Mouse (Mus musculus) forebrain, embryonic 16.5 days (tissue): ENCODE results near the gene Gm10273. TPM values are rescaled to one million over a fixed set of nuclear protein-coding genes. Genes with fewer than 3 reads are reported as not detected.

Source experiments
- ATAC-seq: fragments of 200-750 bp; cut with Nextera tagmentation; 2 replicates; pipeline ENCODE4 v1.8.0; 2017; ENCODE audit warnings: mild to moderate bottlenecking, moderate library complexity
- H3K27ac ChIP-seq: fragments of 300-500 bp; sonication (generic); 2 replicates; pipeline ENCODE4 v1.5.1; 2014; ENCODE audit warnings: low read length, control low read depth
- H3K27me3 ChIP-seq: fragments of 300-500 bp; sonication (generic); replicated peaks from 2 replicates; pipeline ENCODE4 v1.6.1; 2014; ENCODE audit warnings: low read length; ENCODE audit not compliant: control insufficient read depth, insufficient read depth
- H3K36me3 ChIP-seq: fragments of 300-500 bp; sonication (generic); 2 replicates; pipeline ENCODE4 v1.6.1; 2014; ENCODE audit not compliant: control insufficient read depth, insufficient read depth
- H3K4me1 ChIP-seq: fragments of 300-500 bp; sonication (generic); replicated peaks from 2 replicates; pipeline ENCODE4 v1.6.1; 2014; ENCODE audit warnings: low read length; ENCODE audit not compliant: control insufficient read depth, insufficient read depth
- H3K4me2 ChIP-seq: fragments of 300-500 bp; sonication (generic); 2 replicates; pipeline ENCODE4 v1.6.1; 2014; ENCODE audit warnings: mild to moderate bottlenecking, low read length, control low read depth
- H3K4me3 ChIP-seq: fragments of 300-500 bp; sonication (generic); replicated peaks from 2 replicates; pipeline ENCODE4 v1.5.1; 2014; ENCODE audit warnings: mild to moderate bottlenecking, low read length, control low read depth
- H3K9ac ChIP-seq: fragments of 300-500 bp; sonication (generic); replicated peaks from 2 replicates; pipeline ENCODE4 v1.6.1; 2014; ENCODE audit warnings: low read depth, low read length, control low read depth
- H3K9me3 ChIP-seq: fragments of 300-500 bp; sonication (generic); 2 replicates; pipeline ENCODE4 v1.6.1; 2016; ENCODE audit warnings: low read length; ENCODE audit not compliant: control insufficient read depth
- WGBS: fragments of 180-500 bp; shearing (Covaris S2); extraction: QIAGEN DNeasy Blood & Tissue Kit; methylation state at CpG from one replicate; pipeline ENCODE4 v1.1.7; 2014; 5-methylcytosine and 5-hydroxymethylcytosine counted together
- polyA plus RNA-seq: library from polyadenylated mRNA; unstranded; fragments of >200 nt; fragmentation: Nextera tagmentation; extraction: Ambion mirVana; gene quantifications from 2 replicates; pipeline ENCODE4 v1.2.1, GENCODE M21; 2015

The Gm10273 gene
- polyA plus RNA-seq, 1 experiment from 2014 or later = 7.6 TPM

GRCm38 (mm10) chr10:59416623-59417022 lies 21.2 kb downstream of the Gm10273 start:
- WGBS = 91% methylated on average over 3 of the region's 3 CpGs
- no peak overlapping the region for H3K4me2 ChIP-seq

GRCm38 (mm10) chr10:59419516-59419915 lies 24.1 kb downstream of the Gm10273 start:
- Histone ChIP-seq H3K9me3 (no peaks in the 10 kb centered on the region), H3K4me3 (no peak overlapping the region), H3K27me3 (no peaks in the 10 kb centered on the region), H3K4me2 (no peak overlapping the region), H3K9ac (no peak overlapping the region), H3K36me3 (no peaks in the 10 kb centered on the region), H3K27ac (no peak overlapping the region), H3K4me1 (no peaks in the 10 kb centered on the region)
- WGBS = 91% methylated on average over 4 of the region's 4 CpGs
- ATAC-seq = no peak

More at GRCm38 (mm10) chr10:59416623-59417022, 21.2 kb downstream of the Gm10273 start:
- no peak overlapping the region for H3K4me3 ChIP-seq
- no peaks in the 10 kb centered on the region for H3K36me3 ChIP-seq
- H3K9ac ChIP-seq = no peak overlapping the region
- no peak for ATAC-seq
- H3K27me3 ChIP-seq = no peaks in the 10 kb centered on the region
- no peak overlapping the region for H3K27ac ChIP-seq
- H3K9me3 ChIP-seq = no peaks in the 10 kb centered on the region
- no peaks in the 10 kb centered on the region for H3K4me1 ChIP-seq

GRCm38 (mm10) chr10:59424453-59424852 lies 29.0 kb downstream of the Gm10273 start:
- Histone ChIP-seq H3K4me3 (no peak overlapping the region), H3K27ac (no peak overlapping the region), H3K9ac (no peak overlapping the region), H3K27me3 (no peaks in the 10 kb centered on the region), H3K4me2 (no peak overlapping the region), H3K36me3 (no peaks in the 10 kb centered on the region), H3K4me1 (no peaks in the 10 kb centered on the region), H3K9me3 (no peaks in the 10 kb centered on the region)
- WGBS = 79% methylated on average over 3 of the region's 3 CpGs
- no peak for ATAC-seq

GRCm38 (mm10) chr10:59425369-59425768 lies 29.9 kb downstream of the Gm10273 start:
- H3K36me3 ChIP-seq = no peaks in the 10 kb centered on the region
- H3K9ac ChIP-seq = no peak overlapping the region
- no peaks in the 10 kb centered on the region for H3K27me3 ChIP-seq
- ATAC-seq = no peak
- no peak overlapping the region for H3K27ac ChIP-seq
- H3K9me3 ChIP-seq = no peaks in the 10 kb centered on the region
- no peak overlapping the region for H3K4me2 ChIP-seq
- no peak overlapping the region for H3K4me3 ChIP-seq
- H3K4me1 ChIP-seq = no peaks in the 10 kb centered on the region
- WGBS = 81% methylated on average over 7 of the region's 7 CpGs

- H3K9me3 ChIP-seq = no peaks in the 10 kb centered on the region
- H3K9ac ChIP-seq = no peak overlapping the region
- H3K4me3 ChIP-seq = no peak overlapping the region
- H3K4me1 ChIP-seq = no peaks in the 10 kb centered on the region
- ATAC-seq = no peak
- H3K36me3 ChIP-seq = no peaks in the 10 kb centered on the region
- no peak overlapping the region for H3K4me2 ChIP-seq
- no peaks in the 10 kb centered on the region for H3K27me3 ChIP-seq
- no peak overlapping the region for H3K27ac ChIP-seq
- WGBS = 96% methylated on average over 4 of the region's 4 CpGs
Measured at GRCm38 (mm10) chr10:59426371-59426770, 30.9 kb downstream of the Gm10273 start.

GRCm38 (mm10) chr10:59429448-59430135 lies 34.2 kb downstream of the Gm10273 start:
- Histone ChIP-seq H3K4me1 (no peaks in the 10 kb centered on the region), H3K27ac (no peak overlapping the region), H3K4me3 (no peak overlapping the region), H3K4me2 (no peak overlapping the region), H3K9ac (no peak overlapping the region), H3K27me3 (no peaks in the 10 kb centered on the region), H3K36me3 (no peaks in the 10 kb centered on the region), H3K9me3 (no peaks in the 10 kb centered on the region)
- WGBS = 79% methylated on average over 16 of the region's 16 CpGs
- ATAC-seq = no peak

GRCm38 (mm10) chr10:59430701-59431218 lies 35.3 kb downstream of the Gm10273 start:
- no peaks in the 10 kb centered on the region for H3K36me3 ChIP-seq
- 76% methylated on average over 6 of the region's 6 CpGs for WGBS
- H3K4me2 ChIP-seq = no peak overlapping the region
- H3K27ac ChIP-seq = no peak overlapping the region
- H3K27me3 ChIP-seq = no peaks in the 10 kb centered on the region
- ATAC-seq = no peak
- H3K4me3 ChIP-seq = no peak overlapping the region
- H3K9me3 ChIP-seq = no peaks in the 10 kb centered on the region
- H3K4me1 ChIP-seq = no peaks in the 10 kb centered on the region
- no peak overlapping the region for H3K9ac ChIP-seq

- no peaks in the 10 kb centered on the region for H3K27me3 ChIP-seq
- no peak overlapping the region for H3K4me3 ChIP-seq
- H3K27ac ChIP-seq = no peak overlapping the region
- no peak overlapping the region for H3K4me2 ChIP-seq
- H3K9me3 ChIP-seq = no peaks in the 10 kb centered on the region
- H3K9ac ChIP-seq = no peak overlapping the region
- H3K4me1 ChIP-seq = no peaks in the 10 kb centered on the region
- no peak for ATAC-seq
- WGBS = 96% methylated on average over 18 of the region's 18 CpGs
- H3K36me3 ChIP-seq = no peaks in the 10 kb centered on the region
Measured at GRCm38 (mm10) chr10:59435746-59436145, 40.3 kb downstream of the Gm10273 start.

- Histone ChIP-seq H3K27ac (no peak overlapping the region), H3K27me3 (no peaks in the 10 kb centered on the region), H3K36me3 (no peaks in the 10 kb centered on the region), H3K4me3 (no peak overlapping the region), H3K9ac (no peak overlapping the region), H3K4me1 (no peaks in the 10 kb centered on the region), H3K9me3 (no peaks in the 10 kb centered on the region), H3K4me2 (no peak overlapping the region)
- no peak for ATAC-seq
- WGBS = 96% methylated on average over 12 of the region's 12 CpGs
Measured at GRCm38 (mm10) chr10:59438651-59439050, 43.2 kb downstream of the Gm10273 start.
